Mouse (Mus musculus): ENCODE measurements around the gene Rnf17.
A peak's percentile ranks its signal among the peaks of the same experiment; 100 is the strongest.

GRCm38 (mm10) chr14:56571310-56572093 lies 169.1 kb downstream of the Rnf17 start:
- TF ChIP-seq CTCF (IDR thresholded peaks at IDR 0.05; ENCODE audit: low read depth) (0 out of 2 replicates have a peak, but pooled peaks have one; percentile 5), EP300 (optimal IDR thresholded peaks at IDR 0.05) (no peak)
